Mouse (Mus musculus) embryonic facial prominence, embryonic 15.5 days (tissue): Measurements from ENCODE around the gene Kif1c. TPM values are rescaled to one million over a fixed set of nuclear protein-coding genes. Genes with fewer than 3 reads are reported as not detected.
A peak's percentile ranks its signal among the peaks of the same experiment; 100 is the strongest.
"Not testable (repeated sequence)": the region's sequence is repeated elsewhere in the genome, so short reads cannot be mapped to it uniquely, and the experiment has no call there.

ENCODE experiments used
- ATAC-seq: fragments of 200-750 bp; cut with Nextera tagmentation; 2 replicates; pipeline ENCODE4 v1.8.0; 2017; ENCODE audit warnings: low read depth, moderate TSS enrichment; ENCODE audit not compliant: insufficient number of reproducible peaks, low FRiP score, low TSS enrichment
- H3K27ac ChIP-seq: fragments of 300-500 bp; sonication (generic); replicated peaks from 2 replicates; pipeline ENCODE4 v1.5.1; 2015; ENCODE audit warnings: mild to moderate bottlenecking, inconsistent platforms
- H3K27me3 ChIP-seq: fragments of 300-500 bp; sonication (generic); 2 replicates; pipeline ENCODE4 v1.6.1; 2015; ENCODE audit warnings: inconsistent platforms
- H3K36me3 ChIP-seq: fragments of 300-500 bp; sonication (generic); 2 replicates; pipeline ENCODE4 v1.6.1; 2015; ENCODE audit warnings: mild to moderate bottlenecking, inconsistent platforms
- H3K4me1 ChIP-seq: fragments of 300-500 bp; sonication (generic); 2 replicates; pipeline ENCODE4 v1.6.1; 2015; ENCODE audit warnings: inconsistent platforms
- H3K4me2 ChIP-seq: fragments of 300-500 bp; sonication (generic); replicated peaks from 2 replicates; pipeline ENCODE4 v1.6.1; 2015; ENCODE audit warnings: mild to moderate bottlenecking, inconsistent platforms
- H3K4me3 ChIP-seq: fragments of 300-500 bp; sonication (generic); replicated peaks from 2 replicates; pipeline ENCODE4 v1.5.1; 2015; ENCODE audit warnings: mild to moderate bottlenecking, inconsistent platforms
- H3K9ac ChIP-seq: fragments of 300-500 bp; sonication (generic); 2 replicates; pipeline ENCODE4 v1.6.1; 2015; ENCODE audit warnings: inconsistent platforms
- H3K9me3 ChIP-seq: fragments of 300-500 bp; sonication (generic); replicated peaks from 2 replicates; pipeline ENCODE4 v1.6.1; 2016; ENCODE audit warnings: inconsistent platforms
- WGBS: fragments of 180-500 bp; shearing (Covaris S2); methylation state at CpG from one replicate; pipeline ENCODE4 v1.1.7; 2015; 5-methylcytosine and 5-hydroxymethylcytosine counted together
- polyA plus RNA-seq: library from polyadenylated mRNA; unstranded; fragments of >200 nt; fragmentation: Nextera tagmentation; extraction: Ambion mirVana; gene quantifications from 2 replicates; pipeline ENCODE4 v1.2.1, GENCODE M21; 2015

The Kif1c gene
- polyA plus RNA-seq, 1 experiment from 2014 or later, result 4.7 TPM

GRCm38 (mm10) chr11:70753146-70753545 is 52.8 kb downstream of the Kif1c start:
- H3K9ac ChIP-seq, result no peak overlapping the region
- no peak overlapping the region for H3K27ac ChIP-seq
- ATAC-seq, result no peak
- no peak overlapping the region for H3K4me2 ChIP-seq
- no peaks in the 10 kb centered on the region for H3K9me3 ChIP-seq
- no peaks in the 10 kb centered on the region for H3K4me1 ChIP-seq
- no peaks in the 10 kb centered on the region for H3K36me3 ChIP-seq
- 88% methylated on average over 10 of the region's 10 CpGs for WGBS
- no peak overlapping the region for H3K4me3 ChIP-seq
- no peaks in the 10 kb centered on the region for H3K27me3 ChIP-seq

GRCm38 (mm10) chr11:70754476-70754875 is 54.1 kb downstream of the Kif1c start:
- Histone ChIP-seq H3K9ac (no peak overlapping the region), H3K4me3 (no peak overlapping the region), H3K9me3 (no peaks in the 10 kb centered on the region), H3K4me1 (no peaks in the 10 kb centered on the region), H3K4me2 (no peak overlapping the region), H3K27ac (no peak overlapping the region), H3K36me3 (no peaks in the 10 kb centered on the region), H3K27me3 (no peaks in the 10 kb centered on the region)
- 41% methylated on average over 4 of the region's 4 CpGs for WGBS
- no peak for ATAC-seq

GRCm38 (mm10) chr11:70754958-70755357 is 54.6 kb downstream of the Kif1c start:
- ATAC-seq, result no peak
- Histone ChIP-seq H3K4me1 (no peaks in the 10 kb centered on the region), H3K4me3 (no peak overlapping the region), H3K4me2 (no peak overlapping the region), H3K27me3 (no peaks in the 10 kb centered on the region), H3K9me3 (no peaks in the 10 kb centered on the region), H3K27ac (no peak overlapping the region), H3K9ac (no peak overlapping the region), H3K36me3 (no peaks in the 10 kb centered on the region)
- 57% methylated on average over 7 of the region's 7 CpGs for WGBS

GRCm38 (mm10) chr11:70755645-70756044 is 55.3 kb downstream of the Kif1c start:
- no peak overlapping the region for H3K4me3 ChIP-seq
- H3K27ac ChIP-seq, result no peak overlapping the region
- H3K4me1 ChIP-seq, result no peaks in the 10 kb centered on the region
- no peaks in the 10 kb centered on the region for H3K36me3 ChIP-seq
- ATAC-seq, result no peak
- WGBS, result 9% methylated on average over 7 of the region's 7 CpGs
- no peaks in the 10 kb centered on the region for H3K27me3 ChIP-seq
- no peak overlapping the region for H3K4me2 ChIP-seq
- H3K9ac ChIP-seq, result no peak overlapping the region
- H3K9me3 ChIP-seq, result no peaks in the 10 kb centered on the region

- ATAC-seq, H3K27me3 ChIP-seq, H3K9me3 ChIP-seq, H3K27ac ChIP-seq, H3K36me3 ChIP-seq, H3K4me2 ChIP-seq, H3K4me3 ChIP-seq, H3K4me1 ChIP-seq, H3K9ac ChIP-seq: not testable (repeated sequence)
- WGBS, result 67% methylated on average over 3 of the region's 3 CpGs
Observed at GRCm38 (mm10) chr11:70760446-70760845, 60.1 kb downstream of the Kif1c start.

GRCm38 (mm10) chr11:70762641-70763040 is 62.3 kb downstream of the Kif1c start:
- 0 out of 2 replicates have a peak, but pooled peaks cover 4% of the 10 kb centered on the region for H3K36me3 ChIP-seq
- no peak for ATAC-seq
- H3K4me2 ChIP-seq, result no peak overlapping the region
- H3K27me3 ChIP-seq, result no peaks in the 10 kb centered on the region
- WGBS, result 78% methylated on average over 9 of the region's 9 CpGs
- no peaks in the 10 kb centered on the region for H3K9me3 ChIP-seq
- no peak overlapping the region for H3K27ac ChIP-seq
- no peak overlapping the region for H3K4me3 ChIP-seq
- H3K4me1 ChIP-seq, result 0 out of 2 replicates have a peak, but pooled peaks cover 6% of the 10 kb centered on the region
- no peak overlapping the region for H3K9ac ChIP-seq

- 29% methylated on average over 3 of the region's 3 CpGs for WGBS
- Histone ChIP-seq H3K4me2 (peak overlapping the region; percentile 73), H3K4me1 (0 out of 2 replicates have a peak, but pooled peaks cover 6% of the 10 kb centered on the region), H3K4me3 (peak overlapping the region; percentile 73), H3K36me3 (0 out of 2 replicates have a peak, but pooled peaks cover 6% of the 10 kb centered on the region), H3K9ac (peak overlapping the region; percentile 58), H3K27ac (peak overlapping the region; percentile 82), H3K27me3 (no peaks in the 10 kb centered on the region), H3K9me3 (no peaks in the 10 kb centered on the region)
- ATAC-seq, result no peak
Observed at GRCm38 (mm10) chr11:70763582-70763935, 63.2 kb downstream of the Kif1c start.

- Histone ChIP-seq H3K27ac (peak within 1 kb of the TSS; percentile 82), H3K4me3 (peak within 1 kb of the TSS; percentile 73), H3K4me1 (0 out of 2 replicates have a peak, but pooled peaks cover 6% of the 10 kb centered on the region), H3K9ac (peak within 1 kb of the TSS; percentile 58), H3K27me3 (no peaks in the 10 kb centered on the region), H3K9me3 (no peaks in the 10 kb centered on the region), H3K4me2 (peak within 1 kb of the TSS; percentile 73), H3K36me3 (0 out of 2 replicates have a peak, but pooled peaks cover 6% of the 10 kb centered on the region)
- under 1% methylated on average over 78 of the region's 78 CpGs for WGBS
- ATAC-seq, result peak; percentile 85
Observed at GRCm38 (mm10) chr11:70763936-70764808, 63.8 kb downstream of the Kif1c start, which contains the start of gene Zfp3. Gene Zfp3, plus strand, starts transcription at chr11:70764209.

- no peak overlapping the region for H3K4me3 ChIP-seq
- no peak for ATAC-seq
- H3K4me1 ChIP-seq, result 0 out of 2 replicates have a peak, but pooled peaks cover 6% of the 10 kb centered on the region
- no peaks in the 10 kb centered on the region for H3K9me3 ChIP-seq
- 0 out of 2 replicates have a peak, but pooled peaks cover 8% of the 10 kb centered on the region for H3K36me3 ChIP-seq
- H3K27ac ChIP-seq, result no peak overlapping the region
- 72% methylated on average over 16 of the region's 16 CpGs for WGBS
- no peak overlapping the region; the same call in 1 of the 2 replicates for H3K4me2 ChIP-seq
- H3K27me3 ChIP-seq, result no peaks in the 10 kb centered on the region
- H3K9ac ChIP-seq, result no peak overlapping the region
Observed at GRCm38 (mm10) chr11:70765776-70766445, 65.6 kb downstream of the Kif1c start.

- H3K9ac ChIP-seq, result no peak overlapping the region
- 0 out of 2 replicates have a peak, but pooled peaks cover 2% of the 10 kb centered on the region for H3K4me1 ChIP-seq
- ATAC-seq, result no peak
- H3K27ac ChIP-seq, result no peak overlapping the region
- no peak overlapping the region for H3K4me3 ChIP-seq
- no peaks in the 10 kb centered on the region for H3K9me3 ChIP-seq
- WGBS, result 97% methylated on average over 3 of the region's 3 CpGs
- H3K4me2 ChIP-seq, result no peak overlapping the region
- H3K27me3 ChIP-seq, result no peaks in the 10 kb centered on the region
- H3K36me3 ChIP-seq, result peaks cover 42% of the 10 kb centered on the region
Observed at GRCm38 (mm10) chr11:70770804-70771203, 70.5 kb downstream of the Kif1c start.

- ATAC-seq, result peak; percentile 67; the same call in 1 of the 2 replicates
- Histone ChIP-seq H3K4me3 (no peak overlapping the region), H3K9ac (no peak overlapping the region), H3K4me1 (peaks cover 4% of the 10 kb centered on the region; the same call in 1 of the 2 replicates), H3K36me3 (peaks cover 22% of the 10 kb centered on the region), H3K4me2 (no peak overlapping the region), H3K27me3 (no peaks in the 10 kb centered on the region), H3K9me3 (no peaks in the 10 kb centered on the region), H3K27ac (no peak overlapping the region)
- 24% methylated on average over 17 of the region's 17 CpGs for WGBS
Observed at GRCm38 (mm10) chr11:70776830-70777571, 76.7 kb downstream of the Kif1c start.
